Mouse (Mus musculus) left cerebral cortex, adult 9 months (tissue): Measurements from ENCODE around the gene Hlcs.

ENCODE experiments used
- DNase-seq, 2 experiments: peaks; one replicate each; pipeline ENCODE4 v3.0.0; 2022; ENCODE audit warnings: low spot score in 2 of 2

The Hlcs gene

DNA sequence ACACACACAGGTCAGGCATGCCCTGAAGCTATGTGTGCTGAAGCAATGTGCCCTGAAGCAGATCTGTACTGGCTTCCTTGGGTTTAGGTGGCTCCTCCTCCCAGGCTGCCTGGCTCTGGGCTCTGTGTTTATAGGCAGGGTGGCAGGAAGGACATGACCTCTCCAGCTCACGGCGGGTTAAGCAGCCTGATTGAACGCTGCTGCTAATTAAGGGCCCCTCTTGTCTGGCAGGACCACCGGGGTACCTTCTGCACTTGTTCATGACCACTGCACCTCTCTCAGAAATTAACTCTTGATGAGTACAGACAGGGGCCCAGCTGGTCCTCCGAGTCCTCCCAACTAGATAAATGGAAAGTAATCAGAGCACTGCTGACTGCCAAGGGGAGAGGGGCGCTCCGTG lies 149.1 kb downstream of the Hlcs start:
- no peak for DNase-seq

DNA sequence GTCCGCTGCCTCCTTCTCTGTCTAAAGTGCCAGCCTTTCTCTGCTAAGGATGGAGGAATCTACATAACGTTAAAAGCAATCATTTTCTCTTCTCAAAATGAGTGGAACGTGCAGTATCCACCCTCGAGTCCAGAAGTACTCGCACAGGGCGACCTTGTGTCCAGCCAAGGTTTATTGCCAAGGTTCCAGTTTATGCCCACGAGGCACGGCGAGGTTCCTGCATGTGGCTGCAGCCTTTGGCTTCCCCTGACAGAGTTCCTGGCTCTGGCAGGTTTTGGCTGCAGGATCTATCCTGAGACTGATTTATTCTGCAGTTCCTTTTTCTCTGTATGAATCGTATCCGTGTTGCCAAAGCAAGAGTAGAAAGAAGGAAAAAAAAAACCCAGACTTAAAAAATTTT lies 150.3 kb downstream of the Hlcs start:
- peak in 1 of 2 experiments; percentile 5 for DNase-seq

DNA sequence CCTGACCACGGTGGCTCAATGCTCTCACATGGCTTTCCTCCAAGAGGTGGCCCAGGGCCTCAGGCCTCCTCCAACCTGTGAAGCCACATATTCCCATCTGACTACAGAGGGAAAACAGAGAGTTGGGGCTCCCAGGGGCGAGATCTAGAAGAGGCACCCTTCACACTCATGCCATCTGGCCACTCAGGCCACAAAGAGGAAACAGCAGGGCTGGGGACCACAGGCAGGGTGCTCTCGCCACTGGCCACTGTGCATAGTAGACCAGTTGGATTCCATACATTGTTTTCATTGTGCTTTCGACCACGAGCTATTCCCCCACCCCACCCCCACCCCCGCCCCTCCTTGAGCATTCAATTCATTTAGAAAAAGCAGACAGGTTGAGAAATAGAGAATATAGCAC lies 151.4 kb downstream of the Hlcs start:
- no peak for DNase-seq

DNA sequence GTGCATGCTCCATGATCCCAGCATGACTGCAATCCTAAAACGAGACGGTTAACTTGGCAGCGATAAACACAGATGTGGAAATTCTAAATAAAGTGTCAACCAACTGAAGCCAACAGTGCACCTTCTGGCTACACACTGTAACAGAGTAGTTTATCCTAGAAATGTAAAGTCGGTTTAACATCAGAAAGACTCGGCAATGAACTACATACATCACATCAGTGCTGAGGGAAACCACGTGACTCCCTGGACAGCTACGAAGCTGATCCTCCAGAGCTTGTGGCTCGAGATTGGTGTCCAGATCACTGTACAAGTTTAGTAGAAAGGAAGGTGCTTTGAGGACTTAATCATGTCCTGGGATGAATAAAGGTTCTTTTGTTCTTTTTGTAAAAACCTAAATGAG lies 155.6 kb downstream of the Hlcs start:
- no peak for DNase-seq

DNA sequence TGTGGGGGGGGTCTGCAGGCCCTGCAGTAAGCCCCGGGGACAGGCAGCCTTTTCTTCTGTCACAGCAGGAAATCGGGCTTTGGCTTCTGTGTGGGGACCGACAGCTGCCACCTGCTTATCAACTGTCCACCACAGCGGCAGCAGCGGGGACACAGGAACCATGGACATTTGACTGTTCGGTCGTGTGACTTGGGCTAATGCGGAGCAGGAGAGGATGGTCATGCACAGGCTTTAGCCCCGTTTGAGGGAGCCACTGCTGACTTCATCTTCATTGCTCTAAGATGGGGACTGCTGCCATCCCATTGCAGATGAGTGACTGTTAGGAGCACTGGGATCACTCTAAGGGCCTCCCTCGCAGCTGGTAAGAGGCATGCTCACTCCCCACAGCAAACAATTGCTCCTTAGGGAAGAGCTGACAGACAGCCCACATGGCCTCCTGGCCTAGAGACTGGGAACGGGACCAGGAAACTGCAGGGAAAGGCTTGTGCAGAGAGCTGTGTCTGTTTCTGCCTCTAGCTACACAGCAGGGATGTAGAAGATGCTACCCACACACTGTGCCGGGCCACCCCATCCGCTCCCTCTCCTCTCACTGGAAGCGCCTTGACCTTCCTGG lies 158.2 kb downstream of the Hlcs start:
- peak in 1 of 2 experiments; percentile 27 for DNase-seq

DNA sequence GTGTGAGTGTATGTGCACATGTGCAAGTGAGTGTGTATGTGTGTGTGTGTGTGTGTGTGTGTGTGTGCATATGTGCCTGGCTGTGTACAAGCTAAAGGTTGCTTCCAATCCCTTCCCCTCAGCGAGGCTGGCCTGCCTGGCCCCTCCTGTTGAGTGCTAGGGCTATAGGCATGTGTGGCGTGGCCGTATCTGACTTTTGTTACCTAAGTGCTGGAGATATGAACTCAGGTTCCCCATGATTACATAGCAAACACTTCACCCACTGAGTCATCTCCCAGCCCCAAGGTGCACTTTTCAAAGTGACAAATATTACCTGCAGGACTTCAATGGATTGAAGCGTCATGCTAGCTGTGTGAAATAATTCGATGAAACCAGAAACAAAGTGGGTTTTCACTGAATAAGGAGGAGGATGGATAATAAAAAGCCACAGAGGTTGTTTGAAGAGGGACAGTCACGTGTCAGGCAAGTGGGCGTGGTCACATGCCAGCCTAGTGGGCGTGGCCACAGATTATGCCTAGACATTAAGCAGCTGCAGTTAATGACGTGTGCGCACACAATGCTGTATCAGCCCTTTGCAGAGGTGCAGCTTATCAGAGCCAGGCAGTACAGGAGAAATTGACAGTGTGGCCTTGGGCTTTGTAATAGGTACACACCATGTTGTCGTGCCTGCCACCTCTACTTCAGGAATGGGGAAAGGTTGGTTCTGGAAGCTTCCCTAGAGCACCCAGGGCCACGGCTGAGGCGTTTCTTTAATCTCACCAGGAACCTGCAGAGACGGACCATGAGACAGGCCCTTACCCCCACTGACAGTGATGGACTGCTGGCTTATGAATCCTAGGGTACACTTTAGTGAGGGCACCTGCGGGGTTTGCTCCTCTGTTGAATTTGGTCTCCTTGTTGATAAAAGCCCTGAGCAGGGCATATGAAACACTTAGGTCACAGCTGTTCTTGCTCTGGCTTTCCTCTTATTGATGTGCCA lies 163.0 kb downstream of the Hlcs start:
- DNase-seq = no peak

DNA sequence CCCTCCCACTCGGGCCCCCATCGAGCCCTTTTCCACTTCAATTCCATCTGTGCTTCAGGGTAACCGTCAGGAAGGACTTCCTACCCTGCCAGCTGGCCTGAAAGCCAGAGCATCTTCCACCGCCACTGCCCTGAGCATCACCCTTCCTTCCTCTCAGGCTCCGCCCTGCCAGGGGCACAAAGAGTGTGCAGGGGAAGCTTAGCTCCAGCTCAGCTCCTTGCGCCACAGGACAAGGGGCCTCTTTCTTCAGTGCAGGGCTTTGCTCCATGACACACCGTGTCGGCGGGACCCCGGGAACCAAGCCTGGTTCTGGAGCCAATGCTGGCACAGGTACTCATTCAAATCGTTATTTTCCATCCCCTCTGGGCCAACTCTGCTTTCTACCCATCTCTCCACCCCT lies 165.2 kb downstream of the Hlcs start:
- DNase-seq = no peak

DNA sequence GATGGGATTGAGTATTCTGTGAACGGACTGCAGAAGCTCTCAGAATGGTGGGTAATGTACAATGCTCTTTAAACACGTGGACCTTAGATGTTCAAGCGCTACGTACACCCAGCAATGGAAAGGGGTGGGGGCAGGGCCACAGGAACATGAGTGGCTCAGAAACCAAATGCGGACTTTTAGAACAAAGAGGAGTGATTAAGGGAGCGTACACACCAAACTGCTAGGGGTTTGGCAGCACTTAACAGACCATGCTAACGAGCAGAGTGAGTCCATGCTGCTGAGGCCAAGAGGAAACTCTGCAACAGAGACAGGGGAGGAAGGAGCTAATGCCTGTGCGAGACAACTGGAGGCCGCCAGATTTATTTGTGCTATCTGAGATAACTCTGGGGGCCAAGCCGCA lies 170.0 kb downstream of the Hlcs start:
- no peak for DNase-seq

DNA sequence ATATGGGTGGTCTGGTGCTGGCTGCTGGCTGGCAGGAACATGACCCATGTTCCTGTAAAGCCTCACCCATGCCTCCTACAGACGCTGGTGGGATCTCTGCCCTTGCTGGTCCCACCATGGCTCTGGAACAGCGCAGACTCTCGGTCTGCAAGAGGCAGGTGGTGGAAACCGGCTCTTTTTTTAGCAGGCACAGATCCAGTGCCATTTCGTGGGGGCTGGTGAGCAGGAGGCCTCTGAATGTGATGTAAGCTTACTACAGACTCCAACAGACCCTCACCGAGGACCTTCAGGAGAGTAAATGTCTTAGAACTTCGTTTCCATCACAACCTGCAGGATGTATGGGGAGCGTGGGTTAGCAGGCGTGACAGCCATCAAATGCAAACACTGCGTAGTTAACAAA lies 172.6 kb downstream of the Hlcs start:
- peak in 1 of 2 experiments; percentile 33 for DNase-seq

DNA sequence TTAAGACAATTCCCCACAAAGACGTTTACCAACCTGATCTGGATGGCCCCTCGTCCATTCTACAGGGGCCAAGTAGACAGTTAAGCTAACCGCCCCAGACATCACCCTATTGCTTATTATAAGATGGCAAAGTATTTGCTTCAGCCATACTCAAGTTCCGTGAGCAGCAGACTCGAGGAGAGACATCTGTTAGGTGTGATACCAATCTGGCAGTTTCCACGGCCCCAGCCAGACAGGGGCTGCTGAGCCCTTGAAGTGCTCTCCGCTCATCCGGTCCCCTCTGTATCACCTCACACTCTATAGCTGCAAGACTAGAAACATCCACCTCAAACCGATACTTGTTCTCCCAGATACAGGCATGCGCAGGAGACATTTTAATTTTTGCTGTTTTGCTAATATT lies 179.2 kb downstream of the Hlcs start:
- no peak for DNase-seq

DNA sequence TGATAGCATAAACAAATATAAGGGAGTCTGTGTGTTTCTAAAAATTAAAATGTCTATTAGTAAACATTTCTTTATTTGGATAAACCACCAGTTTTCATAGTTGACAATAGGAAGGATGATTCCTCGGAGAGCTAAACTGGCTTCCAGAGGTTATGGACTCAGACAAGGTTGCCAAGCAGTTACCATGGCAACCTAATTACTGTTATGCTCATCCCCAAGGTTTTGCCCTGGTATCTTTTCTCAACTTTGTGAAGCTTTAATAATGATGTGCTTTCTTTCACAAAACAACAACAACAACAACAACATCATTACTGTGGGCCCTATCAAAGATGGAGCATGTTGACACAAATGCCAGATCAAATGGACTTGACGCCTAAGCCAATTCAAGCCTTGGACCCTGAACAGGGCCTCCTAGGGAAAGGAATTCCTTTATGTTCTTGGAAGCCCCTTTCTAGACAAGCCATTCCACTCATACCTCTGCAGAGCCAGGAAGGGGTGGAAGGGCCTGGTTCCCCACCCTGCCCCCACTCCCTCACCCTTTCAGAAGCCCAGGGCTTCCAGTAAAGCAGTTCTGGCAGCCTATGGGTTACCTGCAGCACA lies 185.0 kb downstream of the Hlcs start:
- no peak for DNase-seq

DNA sequence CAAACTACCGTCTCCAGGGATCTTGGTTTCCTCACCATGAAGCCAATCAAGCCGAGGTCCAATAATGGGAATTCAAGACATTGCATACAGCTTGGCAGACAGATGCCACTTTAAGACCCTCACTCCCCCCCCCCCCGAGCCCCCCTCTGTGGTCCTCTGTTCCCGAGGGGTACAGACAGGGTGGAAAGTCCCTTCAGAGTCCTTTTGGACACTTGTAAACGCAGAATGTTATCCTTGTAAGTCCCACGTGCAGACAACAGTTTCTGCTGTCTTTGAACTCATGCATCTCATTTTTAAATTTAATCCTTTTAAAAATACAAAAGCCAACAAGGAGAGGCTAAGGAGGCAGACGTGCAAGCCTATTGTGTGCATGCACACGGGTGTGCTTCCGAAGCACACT lies 187.2 kb downstream of the Hlcs start:
- DNase-seq = no peak

DNA sequence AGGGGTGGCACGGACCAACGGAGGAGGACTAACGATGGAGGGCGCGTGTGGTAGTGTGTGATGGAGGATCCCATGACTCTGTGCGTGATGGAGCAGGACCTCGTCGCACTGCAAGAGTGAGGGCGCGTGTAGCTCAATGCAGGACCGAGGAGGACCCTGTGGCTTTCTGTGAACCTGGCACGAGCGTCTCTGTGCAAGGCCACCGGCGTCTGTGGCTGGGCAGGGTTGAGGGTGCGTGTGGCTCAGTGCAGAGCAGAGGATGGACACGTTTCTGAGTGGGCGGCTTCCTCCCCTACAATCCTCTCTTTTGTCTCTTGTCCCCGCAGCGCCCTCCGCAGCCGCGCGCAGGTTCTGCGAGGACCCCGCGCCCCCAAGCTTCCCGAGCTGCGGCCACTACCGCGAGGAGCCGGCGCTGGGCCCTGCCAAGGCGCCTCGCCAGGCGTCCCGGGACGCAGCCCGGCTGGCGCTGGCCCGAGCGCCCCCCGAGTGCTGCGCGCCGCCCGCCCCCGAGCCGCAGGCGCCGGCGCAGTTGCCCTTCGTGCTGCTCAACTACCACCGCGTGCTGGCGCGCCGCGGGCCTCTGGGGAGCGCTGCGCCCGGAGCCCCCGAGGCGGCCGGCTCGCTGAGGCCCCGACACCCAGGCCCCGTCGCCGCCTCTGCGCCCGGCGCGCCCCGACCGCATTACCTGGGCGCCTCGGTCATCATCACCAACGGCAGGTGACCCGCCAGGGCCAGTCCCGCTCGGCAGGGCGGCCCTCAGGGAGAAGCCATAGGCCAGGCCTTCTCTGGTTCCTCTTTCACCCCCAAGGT lies 188.0 kb downstream of the Hlcs start:
- no peak for DNase-seq

DNA sequence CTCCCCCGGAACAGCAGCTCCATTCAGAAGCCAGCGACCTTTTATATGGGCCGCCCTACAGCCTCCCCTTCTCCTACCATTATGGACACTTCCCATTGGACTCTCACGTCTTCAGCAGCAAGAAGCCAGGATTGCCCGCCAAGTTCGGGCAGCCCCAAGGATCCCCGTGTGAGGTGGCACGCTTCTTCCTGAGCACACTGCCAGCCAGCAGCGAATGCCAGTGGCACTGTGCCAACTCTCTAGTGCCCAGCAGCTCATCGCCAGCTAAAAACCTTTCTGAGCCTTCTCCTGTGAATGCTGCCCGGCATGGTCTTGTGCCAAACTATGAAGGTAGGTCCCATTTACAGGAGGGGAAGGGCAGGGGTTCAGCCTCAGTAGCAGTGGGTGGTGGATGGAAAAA lies 190.1 kb downstream of the Hlcs start:
- DNase-seq = no peak

DNA sequence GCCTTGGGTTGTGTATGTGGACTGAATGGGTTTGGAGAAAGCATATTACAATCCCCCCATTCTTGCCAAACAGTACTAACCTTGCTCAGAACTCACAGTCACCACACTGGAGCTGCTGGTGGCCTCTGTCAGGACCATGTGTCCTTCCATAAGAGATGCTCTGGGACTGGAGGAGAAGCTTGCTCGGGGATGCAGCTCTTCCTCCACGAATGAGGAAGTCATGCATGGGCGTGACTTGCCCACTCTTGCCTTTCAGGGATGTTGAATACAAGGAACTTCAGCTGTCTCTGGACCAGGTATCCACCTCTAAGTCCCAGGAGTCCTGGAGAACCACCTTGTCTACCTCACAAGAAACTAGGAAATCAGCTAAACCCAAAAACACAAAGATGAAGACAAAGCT lies 191.0 kb downstream of the Hlcs start:
- no peak for DNase-seq

DNA sequence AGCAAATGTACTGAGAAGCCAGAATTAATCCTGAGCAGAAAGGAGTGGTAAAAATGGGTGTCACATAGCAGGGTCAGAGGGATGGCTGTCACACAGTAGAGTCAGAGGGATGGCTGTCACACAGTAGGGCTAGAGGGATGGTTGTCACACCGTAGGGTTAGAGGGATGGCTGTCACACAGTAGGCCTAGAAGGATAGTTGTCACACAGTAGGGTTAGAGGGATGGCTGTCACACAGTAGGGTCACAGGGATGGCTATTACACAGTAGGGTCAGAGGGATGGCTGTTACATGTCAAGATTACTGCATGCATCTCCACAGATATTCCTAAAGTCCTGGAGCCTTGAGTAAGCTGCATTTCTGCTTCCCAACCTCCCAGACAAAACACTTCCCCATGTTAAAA lies 195.0 kb downstream of the Hlcs start:
- DNase-seq = no peak

DNA sequence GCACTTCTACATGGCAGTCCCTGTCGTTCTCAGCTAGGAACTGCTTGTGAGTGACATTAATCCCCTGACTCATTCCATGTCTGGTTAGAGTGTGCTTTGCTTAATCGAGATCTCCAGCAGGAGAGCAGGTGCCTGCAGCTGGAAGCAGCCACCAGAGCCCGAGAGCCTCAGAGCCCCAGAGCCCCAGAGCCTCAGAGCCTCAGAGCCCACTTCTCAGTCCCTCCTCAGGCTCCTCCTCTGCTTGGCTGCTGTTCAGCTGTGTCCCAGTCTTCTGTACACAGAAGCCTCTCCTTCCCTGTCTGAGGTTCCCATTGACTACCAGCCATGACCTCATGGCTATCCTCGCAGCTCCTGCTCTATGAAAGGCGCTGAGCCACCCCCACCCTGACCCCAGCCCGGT lies 196.0 kb downstream of the Hlcs start:
- no peak for DNase-seq

DNA sequence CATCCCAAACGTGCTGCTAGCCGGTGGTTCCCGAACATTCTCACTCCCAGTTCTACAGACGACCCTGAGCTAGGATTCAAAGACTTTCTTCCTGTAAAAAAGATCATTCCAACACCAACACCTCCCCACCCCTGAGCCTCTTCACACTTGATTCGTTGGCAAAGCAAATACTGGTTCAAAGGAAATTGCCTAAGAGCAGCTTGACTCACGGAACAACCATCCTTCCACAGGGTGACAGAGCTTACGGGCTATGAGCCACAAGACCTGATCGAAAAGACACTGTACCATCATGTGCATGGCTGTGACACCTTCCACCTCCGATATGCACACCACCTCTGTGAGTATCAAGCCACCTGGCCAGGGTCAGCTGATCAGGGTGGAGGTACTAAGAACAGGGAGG lies 198.7 kb downstream of the Hlcs start:
- no peak for DNase-seq

DNA sequence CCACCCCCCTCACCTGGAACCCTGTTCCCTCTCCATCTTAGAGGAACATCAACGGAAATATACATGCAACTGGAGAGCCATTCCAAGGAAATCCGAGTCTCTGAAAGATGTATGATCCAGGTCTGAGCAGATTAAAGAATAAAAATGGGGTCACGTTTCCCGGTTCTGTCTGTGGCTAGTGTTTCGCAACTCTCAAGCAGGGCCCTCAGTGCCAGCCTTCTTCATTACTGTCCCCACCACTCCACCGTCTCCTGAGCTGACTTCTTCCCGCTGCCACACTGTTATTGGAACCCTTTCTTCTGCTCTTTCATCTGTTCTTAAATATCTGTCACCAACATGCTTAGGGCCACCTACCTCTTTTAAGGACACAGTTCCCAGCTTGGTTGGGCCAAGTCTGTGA lies 200.2 kb downstream of the Hlcs start:
- no peak for DNase-seq

DNA sequence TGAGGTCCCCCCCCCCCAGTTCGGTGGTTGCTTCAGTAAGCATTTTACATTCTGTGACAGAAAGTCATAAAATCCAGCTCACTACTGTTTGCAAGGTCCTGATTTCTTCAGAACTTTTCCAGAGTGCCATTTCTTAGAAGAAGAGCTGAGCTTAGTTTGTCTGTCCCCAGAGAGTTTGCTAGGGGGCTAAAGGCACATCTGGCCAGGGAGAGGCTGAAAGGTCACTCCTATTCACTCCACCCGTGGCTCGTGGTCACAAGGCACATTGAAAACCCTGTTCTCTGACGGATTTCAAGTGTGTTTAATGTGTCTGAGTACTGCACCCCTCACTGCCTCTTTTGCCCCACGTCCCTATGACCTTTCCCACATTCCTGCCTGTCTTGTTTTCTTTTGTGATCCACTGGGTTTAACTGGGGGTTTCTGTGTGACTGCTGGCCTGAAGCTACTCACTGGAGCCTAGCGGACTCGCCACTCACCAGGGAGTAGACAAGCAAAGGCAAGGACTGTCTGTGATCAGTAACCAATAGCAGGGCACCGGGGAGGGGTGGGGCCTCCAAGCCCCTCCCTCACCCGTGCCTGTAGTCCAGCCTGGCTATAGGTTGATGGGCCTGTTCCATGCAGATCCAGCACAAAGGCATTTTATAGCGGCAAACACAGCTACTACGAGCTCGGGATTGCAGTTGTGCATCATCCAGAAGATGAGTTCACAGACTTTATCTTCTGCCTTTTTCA lies 215.5 kb downstream of the Hlcs start:
- DNase-seq = no peak

DNA sequence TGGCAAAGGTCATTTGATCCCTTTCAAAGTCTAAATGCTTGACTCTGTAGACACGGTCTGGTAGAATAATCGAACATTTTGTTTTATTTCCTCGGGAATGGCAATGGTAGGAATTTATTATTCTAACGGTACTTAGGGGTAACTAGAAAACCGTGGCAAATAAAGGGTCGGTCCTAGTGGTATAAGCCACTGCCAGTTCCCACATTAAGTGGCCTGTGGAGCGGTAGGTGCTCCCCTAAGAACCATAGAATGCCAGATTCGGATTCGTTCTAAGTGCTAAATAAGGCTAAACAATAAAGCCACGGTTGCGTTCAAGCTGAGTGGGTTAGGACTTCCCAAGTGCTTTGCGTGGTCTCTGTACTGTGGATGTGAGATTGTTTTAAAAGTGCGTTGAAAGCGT lies 216.9 kb downstream of the Hlcs start:
- no peak for DNase-seq
